Mouse (Mus musculus): ENCODE results near the gene Mettl9. TPM values are rescaled to one million over a fixed set of nuclear protein-coding genes. Genes with fewer than 3 reads are reported as not detected.

Mettl9 gene
- polyA plus RNA-seq, 1 experiment from 2014 or later, result 34.9 TPM

DNA sequence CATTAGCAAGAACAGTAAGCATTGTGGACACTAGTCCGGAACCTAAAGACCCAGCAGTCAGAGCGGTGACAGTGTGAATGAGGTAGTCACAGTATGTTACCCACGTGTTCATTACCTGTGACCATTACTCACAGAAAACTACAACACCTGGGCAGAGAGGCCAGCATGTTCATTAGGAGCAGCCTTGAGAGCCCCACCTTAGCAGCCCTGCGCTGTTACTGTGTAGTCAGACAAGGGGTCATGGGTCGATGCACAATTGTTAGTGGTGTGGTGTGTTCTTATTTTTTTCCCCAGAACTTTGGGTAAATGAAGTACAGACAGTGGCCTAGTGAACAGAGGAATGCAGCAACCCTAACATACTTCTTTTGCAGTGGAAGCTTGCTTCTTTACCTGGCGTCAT lies 43.1 kb downstream of the Mettl9 start:
- Histone ChIP-seq H3K9ac (replicated peaks) (no peak overlapping the region), H3K36me3 (replicated peaks; ENCODE audit: insufficient read depth, low read length) (peaks cover 8% of the 10 kb centered on the region), H3K27me3 (ENCODE audit: insufficient read depth, low read length) (no peaks in the 10 kb centered on the region), H3K4me2 (ENCODE audit: low read depth, low read length) (no peak overlapping the region), H3K27ac (ENCODE audit: low read depth) (no peak overlapping the region), H3K4me1 (ENCODE audit: insufficient read depth) (no peaks in the 10 kb centered on the region), H3K9me3 (ENCODE audit: low read length) (no peaks in the 10 kb centered on the region), H3K4me3 (ENCODE audit: low read depth, low read length) (no peak overlapping the region)
- ATAC-seq, result no peak
- TF ChIP-seq CTCF (IDR thresholded peaks at IDR 0.05; ENCODE audit: low read depth) (no peak), EP300 (IDR thresholded peaks at IDR 0.05; ENCODE audit: low read depth) (no peak)
- DNase-seq, result no peak
- 88% methylated on average over 6 of the region's 6 CpGs for WGBS (ENCODE audit: insufficient replicate concordance)

DNA sequence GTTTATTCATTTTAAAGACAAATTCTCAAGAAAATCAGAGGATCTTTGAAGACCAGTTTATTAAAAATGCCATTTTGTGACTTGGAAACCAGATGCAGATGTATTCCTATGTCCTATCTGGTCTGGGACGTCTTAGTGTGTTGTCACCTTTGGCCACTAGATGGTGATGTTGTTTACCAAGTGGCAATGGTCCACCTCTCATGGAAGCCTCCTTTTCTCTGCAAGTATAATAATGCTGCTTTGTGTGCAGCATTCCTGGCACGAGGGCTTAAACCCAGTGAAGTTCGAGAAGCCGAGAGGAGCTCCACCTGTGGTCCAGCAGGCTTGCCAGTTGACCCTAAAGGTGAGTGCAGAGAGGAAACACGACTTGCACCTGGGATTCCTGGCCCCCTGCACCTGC lies 43.6 kb downstream of the Mettl9 start:
- no peak overlapping the region for H3K27ac ChIP-seq (ENCODE audit: low read depth)
- 39% methylated on average over 5 of the region's 5 CpGs for WGBS (ENCODE audit: insufficient replicate concordance)
- H3K9ac ChIP-seq (replicated peaks), result no peak overlapping the region
- H3K4me3 ChIP-seq (ENCODE audit: low read depth, low read length), result no peak overlapping the region
- no peaks in the 10 kb centered on the region for H3K9me3 ChIP-seq (ENCODE audit: low read length)
- ATAC-seq (peak; percentile 47; the same call in 1 of the 2 replicates), DNase-seq (peak; percentile 50)
- peaks cover 8% of the 10 kb centered on the region for H3K36me3 ChIP-seq (replicated peaks; ENCODE audit: insufficient read depth, low read length)
- no peaks in the 10 kb centered on the region for H3K27me3 ChIP-seq (ENCODE audit: insufficient read depth, low read length)
- H3K4me1 ChIP-seq (ENCODE audit: insufficient read depth), result no peaks in the 10 kb centered on the region
- H3K4me2 ChIP-seq (ENCODE audit: low read depth, low read length), result no peak overlapping the region
- no peak for TF ChIP-seq EP300 (IDR thresholded peaks at IDR 0.05; ENCODE audit: low read depth)
- TF ChIP-seq CTCF (IDR thresholded peaks at IDR 0.05; ENCODE audit: low read depth), result peak; percentile 83

DNA sequence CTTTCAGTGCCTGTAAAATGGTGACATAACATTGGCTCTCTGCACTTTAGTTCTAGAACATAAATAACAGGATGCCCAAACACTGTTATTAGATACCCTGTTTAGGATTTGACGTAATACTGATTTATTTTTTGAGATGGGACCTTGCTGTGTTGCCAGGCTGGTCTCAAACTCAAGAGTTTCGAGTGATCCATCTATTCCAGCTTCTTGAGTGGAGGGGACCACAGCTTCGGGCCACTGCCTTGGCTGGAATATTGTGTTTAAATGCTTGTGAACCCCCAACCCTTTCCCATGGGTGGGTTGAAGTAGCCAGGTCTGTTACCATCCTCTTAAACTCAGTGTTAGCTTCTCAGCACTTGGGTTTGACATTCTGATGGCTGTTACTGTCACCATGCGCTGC lies 47.1 kb downstream of the Mettl9 start, which contains the start of gene Otoa:
Otoa (plus strand) TSS at position 301 of the 400 bp plus-strand sequence.
- Histone ChIP-seq H3K4me1 (ENCODE audit: insufficient read depth) (no peaks in the 10 kb centered on the region), H3K36me3 (replicated peaks; ENCODE audit: insufficient read depth, low read length) (peaks cover 5% of the 10 kb centered on the region), H3K9ac (replicated peaks) (no peak within 1 kb of the TSS), H3K27me3 (ENCODE audit: insufficient read depth, low read length) (no peaks in the 10 kb centered on the region), H3K4me2 (ENCODE audit: low read depth, low read length) (no peak within 1 kb of the TSS), H3K27ac (ENCODE audit: low read depth) (no peak within 1 kb of the TSS), H3K4me3 (ENCODE audit: low read depth, low read length) (no peak within 1 kb of the TSS), H3K9me3 (ENCODE audit: low read length) (no peaks in the 10 kb centered on the region)
- 79% methylated on average over 4 of the region's 4 CpGs for WGBS (ENCODE audit: insufficient replicate concordance)
- ATAC-seq (no peak), DNase-seq (no peak)
- TF ChIP-seq CTCF (IDR thresholded peaks at IDR 0.05; ENCODE audit: low read depth) (no peak), EP300 (IDR thresholded peaks at IDR 0.05; ENCODE audit: low read depth) (no peak)

DNA sequence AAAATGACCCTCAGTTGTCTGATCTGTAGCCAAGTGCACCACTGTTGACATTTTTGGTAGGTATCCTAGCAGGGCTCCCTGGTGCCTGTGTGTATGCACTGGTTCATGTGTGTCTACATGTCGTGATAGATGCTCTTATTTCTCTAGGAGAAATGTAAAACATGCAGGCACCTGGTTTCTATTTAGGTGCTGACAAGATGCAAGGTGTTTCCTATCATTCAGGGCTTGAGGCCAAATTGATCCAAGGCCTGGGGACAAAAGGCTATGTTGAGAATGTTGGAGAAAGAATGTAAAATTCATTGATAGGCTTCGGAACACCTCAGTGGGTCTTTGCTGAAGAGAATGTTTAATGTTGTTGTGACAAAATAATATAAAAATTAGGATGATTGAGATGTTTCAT lies 47.6 kb downstream of the Mettl9 start:
- no peak overlapping the region for H3K27ac ChIP-seq (ENCODE audit: low read depth)
- no peak overlapping the region for H3K4me2 ChIP-seq (ENCODE audit: low read depth, low read length)
- no peaks in the 10 kb centered on the region for H3K27me3 ChIP-seq (ENCODE audit: insufficient read depth, low read length)
- TF ChIP-seq EP300 (IDR thresholded peaks at IDR 0.05; ENCODE audit: low read depth), result no peak
- no peak for TF ChIP-seq CTCF (IDR thresholded peaks at IDR 0.05; ENCODE audit: low read depth)
- H3K9me3 ChIP-seq (ENCODE audit: low read length), result no peaks in the 10 kb centered on the region
- H3K4me1 ChIP-seq (ENCODE audit: insufficient read depth), result no peaks in the 10 kb centered on the region
- 83% methylated on average over 2 of the region's 2 CpGs for WGBS (ENCODE audit: insufficient replicate concordance)
- ATAC-seq (no peak), DNase-seq (no peak)
- H3K36me3 ChIP-seq (replicated peaks; ENCODE audit: insufficient read depth, low read length), result peaks cover 4% of the 10 kb centered on the region
- no peak overlapping the region for H3K9ac ChIP-seq (replicated peaks)
- no peak overlapping the region for H3K4me3 ChIP-seq (ENCODE audit: low read depth, low read length)

DNA sequence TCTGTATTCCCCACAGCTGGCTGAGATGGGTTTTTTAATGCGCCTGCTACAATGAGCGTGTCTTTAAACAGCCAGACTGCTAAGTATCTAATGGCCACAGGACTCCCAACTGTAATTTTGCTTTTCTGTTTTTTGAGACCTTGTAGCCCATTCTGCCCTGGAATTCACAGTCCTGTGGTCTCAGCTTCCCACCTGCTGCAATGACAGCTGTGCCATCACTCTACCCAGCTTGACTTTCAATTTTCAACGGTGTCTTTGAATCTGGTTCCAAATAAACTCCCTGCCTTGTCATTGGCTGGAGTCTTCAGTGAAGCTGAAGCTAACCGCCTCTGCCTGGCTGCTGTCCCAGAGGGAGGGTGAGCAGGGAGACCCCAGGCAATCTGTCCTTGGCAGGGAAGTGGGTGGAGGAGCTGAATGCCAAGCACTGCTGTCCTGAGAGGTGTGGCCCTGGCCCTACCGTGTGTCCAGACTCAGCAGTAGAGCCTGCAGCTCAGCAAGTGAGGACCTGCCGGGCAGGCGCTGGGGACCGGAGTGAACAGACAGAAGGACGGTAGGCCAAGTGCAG lies 48.8 kb downstream of the Mettl9 start:
- Histone ChIP-seq H3K27me3 (ENCODE audit: insufficient read depth, low read length) (no peaks in the 10 kb centered on the region), H3K9ac (replicated peaks) (no peak overlapping the region), H3K4me2 (ENCODE audit: low read depth, low read length) (no peak overlapping the region), H3K36me3 (replicated peaks; ENCODE audit: insufficient read depth, low read length) (no peaks in the 10 kb centered on the region), H3K27ac (ENCODE audit: low read depth) (no peak overlapping the region), H3K9me3 (ENCODE audit: low read length) (no peaks in the 10 kb centered on the region), H3K4me3 (ENCODE audit: low read depth, low read length) (no peak overlapping the region), H3K4me1 (ENCODE audit: insufficient read depth) (no peaks in the 10 kb centered on the region)
- DNase-seq (no peak), ATAC-seq (no peak)
- no peak for TF ChIP-seq CTCF (IDR thresholded peaks at IDR 0.05; ENCODE audit: low read depth)
- no peak for TF ChIP-seq EP300 (IDR thresholded peaks at IDR 0.05; ENCODE audit: low read depth)
- 76% methylated on average over 9 of the region's 9 CpGs for WGBS (ENCODE audit: insufficient replicate concordance)

DNA sequence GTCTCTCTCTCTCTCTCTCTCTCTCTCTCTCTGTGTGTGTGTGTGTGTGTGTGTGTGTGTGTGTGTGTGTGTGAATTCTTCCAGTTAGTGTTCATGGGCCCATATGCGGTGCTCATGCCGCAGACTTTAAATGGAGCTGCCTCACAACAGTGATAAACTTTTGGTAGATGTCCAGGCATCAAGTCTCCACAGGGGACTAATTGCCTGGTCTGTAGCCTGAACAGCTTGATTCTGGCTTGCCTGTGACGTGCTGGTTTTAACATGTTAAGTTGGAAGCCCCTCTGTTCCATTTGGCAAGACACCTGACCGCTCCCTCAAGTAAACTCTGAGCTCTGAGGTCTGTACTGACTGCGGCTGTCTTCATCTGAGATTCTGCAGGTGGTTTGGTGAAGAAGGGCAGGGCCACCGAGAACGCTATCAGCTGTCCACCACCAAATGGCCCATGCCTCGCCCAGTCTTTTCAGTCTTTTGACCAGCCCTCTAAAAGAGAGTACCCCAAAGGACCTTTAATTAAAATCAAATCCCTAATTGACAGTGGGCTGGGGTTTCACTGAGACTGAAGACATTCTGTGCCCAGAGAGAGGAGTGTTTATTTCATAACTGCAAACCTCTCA lies 50.7 kb downstream of the Mettl9 start:
- DNase-seq (no peak), ATAC-seq (no peak)
- Histone ChIP-seq H3K9me3 (ENCODE audit: low read length) (no peaks in the 10 kb centered on the region), H3K27me3 (ENCODE audit: insufficient read depth, low read length) (no peaks in the 10 kb centered on the region), H3K4me1 (ENCODE audit: insufficient read depth) (no peaks in the 10 kb centered on the region), H3K4me3 (ENCODE audit: low read depth, low read length) (no peak overlapping the region), H3K27ac (ENCODE audit: low read depth) (no peak overlapping the region), H3K36me3 (replicated peaks; ENCODE audit: insufficient read depth, low read length) (no peaks in the 10 kb centered on the region), H3K9ac (replicated peaks) (no peak overlapping the region), H3K4me2 (ENCODE audit: low read depth, low read length) (no peak overlapping the region)
- 72% methylated on average over 8 of the region's 8 CpGs for WGBS (ENCODE audit: insufficient replicate concordance)
- no peak for TF ChIP-seq EP300 (IDR thresholded peaks at IDR 0.05; ENCODE audit: low read depth)
- TF ChIP-seq CTCF (IDR thresholded peaks at IDR 0.05; ENCODE audit: low read depth), result no peak
